Mouse (Mus musculus) cortical plate, adult 2 months (tissue): ENCODE results near the gene Sp1.

ENCODE experiments used
- CTCF ChIP-seq: fragments of 200-500 bp; IDR thresholded peaks from 2 replicates; pipeline ENCODE4 v1.5.1; 2011; ENCODE audit warnings: mild to moderate bottlenecking, control low read depth, low read length; ENCODE audit not compliant: insufficient read depth; ENCODE audit errors: extremely low read depth
- POLR2A ChIP-seq: fragments of 200-500 bp; IDR thresholded peaks from 2 replicates; pipeline ENCODE4 v1.6.1; 2011; ENCODE audit warnings: mild to moderate bottlenecking, low read length, control low read depth; ENCODE audit not compliant: insufficient read depth; ENCODE audit errors: extremely low read depth

DNA sequence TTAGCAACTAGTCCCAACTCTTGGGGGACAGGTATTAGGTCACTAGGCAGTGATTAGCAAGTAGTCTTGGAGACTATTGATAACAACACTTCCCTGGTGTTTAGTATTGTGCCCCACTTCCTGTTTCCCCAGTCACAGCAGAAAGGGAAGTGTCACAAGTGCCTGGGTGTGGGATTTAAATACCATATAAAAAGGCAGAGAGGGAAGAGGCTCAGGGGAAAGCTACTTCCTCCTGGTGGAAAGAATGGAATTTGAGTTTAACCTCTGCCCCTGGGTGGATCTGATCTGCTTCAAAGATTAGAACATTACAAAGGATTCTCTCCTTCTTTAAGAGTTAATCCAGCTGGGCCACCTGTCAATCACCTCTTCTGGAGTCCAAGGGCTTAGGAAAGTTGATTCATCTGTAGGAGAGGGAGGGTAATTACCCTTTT is 12.3 kb upstream of the Sp1 start:
- TF ChIP-seq CTCF, result no peak
- TF ChIP-seq POLR2A, result no peak
